Mouse (Mus musculus) CD4-positive helper T cell, adult 2 months (primary cell): Measurements from ENCODE around the gene Gm43518.

Source experiments
- DNase-seq: peaks from one replicate; pipeline ENCODE4 v3.0.0-alpha.2; 2012; ENCODE audit warnings: low read depth, missing footprints, low spot score

Gene Gm43518

GRCm38 (mm10) chr5:123933556-123933955 is 6.3 kb downstream of the Gm43518 start:
- DNase-seq: no peak

- no peak for DNase-seq
Observed at GRCm38 (mm10) chr5:123933957-123934591, 6.9 kb downstream of the Gm43518 start.

GRCm38 (mm10) chr5:123935931-123936330 is 8.7 kb downstream of the Gm43518 start:
- DNase-seq: no peak

GRCm38 (mm10) chr5:123938479-123938878 is 11.3 kb downstream of the Gm43518 start:
- DNase-seq: no peak

GRCm38 (mm10) chr5:123946546-123946945 is 19.3 kb downstream of the Gm43518 start:
- no peak for DNase-seq

GRCm38 (mm10) chr5:123947041-123947761 is 20.0 kb downstream of the Gm43518 start:
- peak; percentile 68 for DNase-seq

GRCm38 (mm10) chr5:123952365-123953045 is 25.3 kb downstream of the Gm43518 start:
- DNase-seq: no peak

GRCm38 (mm10) chr5:123957213-123957612 is 30.0 kb downstream of the Gm43518 start:
- DNase-seq: no peak

GRCm38 (mm10) chr5:123959018-123959417 is 31.8 kb downstream of the Gm43518 start:
- no peak for DNase-seq

- DNase-seq: no peak
Observed at GRCm38 (mm10) chr5:123960129-123960528, 32.9 kb downstream of the Gm43518 start.

GRCm38 (mm10) chr5:123961046-123961445 is 33.8 kb downstream of the Gm43518 start:
- no peak for DNase-seq

GRCm38 (mm10) chr5:123964208-123964607 is 37.0 kb downstream of the Gm43518 start:
- DNase-seq: no peak

- DNase-seq: no peak
Observed at GRCm38 (mm10) chr5:123966759-123967158, 39.5 kb downstream of the Gm43518 start.

GRCm38 (mm10) chr5:123968468-123968867 is 41.2 kb downstream of the Gm43518 start:
- DNase-seq: no peak

- no peak for DNase-seq
Observed at GRCm38 (mm10) chr5:123969216-123969615, 42.0 kb downstream of the Gm43518 start.

GRCm38 (mm10) chr5:123970576-123970975 is 43.4 kb downstream of the Gm43518 start:
- DNase-seq: no peak

- no peak for DNase-seq
Observed at GRCm38 (mm10) chr5:123972453-123972852, 45.2 kb downstream of the Gm43518 start.

GRCm38 (mm10) chr5:123973299-123974178 is 46.3 kb downstream of the Gm43518 start, which contains the start of gene Hip1r:
Gene Hip1r, plus strand, starts transcription at chr5:123973628.
- peak; percentile 80 for DNase-seq

- DNase-seq: peak; percentile 49
Observed at GRCm38 (mm10) chr5:123974179-123974485, 46.9 kb downstream of the Gm43518 start.

- peak; percentile 84 for DNase-seq
Observed at GRCm38 (mm10) chr5:123974616-123975111, 47.4 kb downstream of the Gm43518 start.

GRCm38 (mm10) chr5:123975668-123976180 is 48.5 kb downstream of the Gm43518 start:
- DNase-seq: peak; percentile 40
